Mouse (Mus musculus): Measurements from ENCODE around the gene Mast3.

DNA sequence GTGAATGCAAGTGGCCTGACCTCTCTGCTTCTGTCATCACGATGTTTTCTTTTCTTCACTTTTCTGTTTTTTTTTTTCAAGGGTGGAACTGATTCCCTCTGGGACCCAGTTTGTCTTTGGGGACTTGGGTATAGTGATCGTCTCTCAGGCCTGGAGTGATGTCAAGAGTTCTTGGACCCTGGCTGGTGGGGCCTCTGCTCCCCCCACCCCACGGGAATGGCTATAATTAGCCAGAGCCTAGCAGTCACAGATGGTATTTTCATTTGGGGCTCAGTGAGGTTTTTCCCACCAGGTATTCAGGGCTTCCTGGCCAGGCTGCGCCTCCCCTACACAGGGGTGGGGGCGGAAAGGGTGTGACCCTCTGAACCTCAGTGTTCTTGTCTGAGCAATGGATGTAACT lies 63.2 kb downstream of the Mast3 start:
- TF ChIP-seq CTCF (IDR thresholded peaks at IDR 0.05; ENCODE audit: control insufficient read depth, insufficient read depth, insufficient read length) = no peak
- no peak for TF ChIP-seq USF1 (IDR thresholded peaks at IDR 0.05; ENCODE audit: low read depth)
